Mouse (Mus musculus): ENCODE measurements around the gene Qsox1. TPM values are rescaled to one million over a fixed set of nuclear protein-coding genes. Genes with fewer than 3 reads are reported as not detected.
A peak's percentile ranks its signal among the peaks of the same experiment; 100 is the strongest.

Gene Qsox1
- polyA plus RNA-seq, 1 experiment from 2014 or later = 19.7 TPM

GRCm38 (mm10) chr1:155811995-155812580, 601 bp downstream of the Qsox1 start:
- ATAC-seq (ENCODE audit: insufficient read depth) (peak; percentile 17; the same call in 1 of the 2 replicates), DNase-seq (no peak)
- Histone ChIP-seq H3K4me3 (ENCODE audit: low read depth, low read length) (peak overlapping the region; percentile 79), H3K27me3 (ENCODE audit: insufficient read depth, low read length) (no peaks in the 10 kb centered on the region), H3K4me2 (peak overlapping the region; percentile 84), H3K27ac (ENCODE audit: low read depth) (peak overlapping the region; percentile 66), H3K9ac (peak overlapping the region; percentile 64), H3K4me1 (ENCODE audit: insufficient read depth) (peaks cover 17% of the 10 kb centered on the region), H3K36me3 (ENCODE audit: insufficient read depth) (no peaks in the 10 kb centered on the region), H3K9me3 (ENCODE audit: low read depth, low read length) (no peaks in the 10 kb centered on the region)
- TF ChIP-seq CTCF (IDR thresholded peaks at IDR 0.05; ENCODE audit: low read depth) = no peak
- 3% methylated on average over 22 of the region's 22 CpGs for WGBS

GRCm38 (mm10) chr1:155810616-155811015, 2.1 kb downstream of the Qsox1 start:
- Histone ChIP-seq H3K4me2 (peak overlapping the region; percentile 84), H3K27ac (ENCODE audit: low read depth) (peak overlapping the region; percentile 61)

DNA sequence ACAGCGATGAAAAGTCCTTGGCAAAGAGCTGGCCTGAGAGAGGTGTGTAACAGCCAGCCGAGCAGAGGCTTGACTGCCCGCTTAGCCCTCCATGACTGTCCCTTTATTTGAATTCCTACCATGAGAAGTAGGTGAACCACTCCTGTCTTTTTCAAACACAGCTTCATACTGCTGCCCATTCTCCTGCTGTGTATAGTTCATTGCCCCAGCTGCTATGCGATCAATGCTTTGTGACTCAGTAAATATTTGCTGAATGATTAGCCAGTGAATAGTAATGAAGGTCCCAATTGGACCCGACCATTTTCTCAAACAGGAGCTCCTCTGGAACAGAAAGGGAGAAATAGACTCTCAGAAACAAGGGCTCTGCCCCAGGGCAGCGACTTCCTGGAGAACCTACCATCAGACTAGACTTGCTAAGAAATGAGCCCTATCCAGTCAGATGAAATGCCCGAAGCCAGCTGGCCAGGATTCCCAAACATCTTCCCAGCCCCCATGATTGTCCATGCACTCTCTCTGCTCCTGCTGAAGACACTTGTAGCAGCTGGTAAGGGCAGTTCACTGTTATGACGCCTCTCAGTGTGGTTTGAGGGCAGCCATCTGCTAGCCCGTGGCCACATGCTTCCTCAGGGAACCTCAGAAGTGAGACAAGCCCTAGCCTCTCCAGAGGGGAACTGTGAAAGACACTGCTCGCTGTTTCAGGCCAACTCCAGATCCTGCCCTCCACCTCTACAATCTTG, 2.8 kb downstream of the Qsox1 start:
- H3K27ac ChIP-seq (ENCODE audit: low read depth) = peak overlapping the region; percentile 61
- peaks cover 5% of the 10 kb centered on the region; the same call in 1 of the 2 replicates for H3K36me3 ChIP-seq (ENCODE audit: insufficient read depth)
- ATAC-seq (ENCODE audit: insufficient read depth) = peak; percentile 87
- H3K9me3 ChIP-seq (ENCODE audit: low read depth, low read length) = no peaks in the 10 kb centered on the region
- 32% methylated on average over 10 of the region's 10 CpGs for WGBS
- peaks cover 17% of the 10 kb centered on the region for H3K4me1 ChIP-seq (ENCODE audit: insufficient read depth)
- no peaks in the 10 kb centered on the region for H3K27me3 ChIP-seq (ENCODE audit: insufficient read depth, low read length)
- H3K9ac ChIP-seq = no peak overlapping the region
- H3K4me3 ChIP-seq (ENCODE audit: low read depth, low read length) = no peak overlapping the region
- H3K4me2 ChIP-seq = peak overlapping the region; percentile 84
- DNase-seq = peak; percentile 91
- no peak for TF ChIP-seq CTCF (IDR thresholded peaks at IDR 0.05; ENCODE audit: low read depth)

More at GRCm38 (mm10) chr1:155810616-155811015, 2.1 kb downstream of the Qsox1 start:
- Histone ChIP-seq H3K9me3 (ENCODE audit: low read depth, low read length) (no peaks in the 10 kb centered on the region), H3K9ac (no peak overlapping the region), H3K27me3 (ENCODE audit: insufficient read depth, low read length) (no peaks in the 10 kb centered on the region), H3K36me3 (ENCODE audit: insufficient read depth) (peaks cover 5% of the 10 kb centered on the region; the same call in 1 of the 2 replicates), H3K4me3 (ENCODE audit: low read depth, low read length) (peak overlapping the region; percentile 79; the same call in 1 of the 2 replicates), H3K4me1 (ENCODE audit: insufficient read depth) (peaks cover 17% of the 10 kb centered on the region)
- 29% methylated on average over 7 of the region's 7 CpGs for WGBS
- no peak for TF ChIP-seq CTCF (IDR thresholded peaks at IDR 0.05; ENCODE audit: low read depth)
- peak; percentile 44 for DNase-seq
- peak; percentile 9; the same call in 1 of the 2 replicates for ATAC-seq (ENCODE audit: insufficient read depth)

GRCm38 (mm10) chr1:155808261-155808660, 4.4 kb downstream of the Qsox1 start:
- Histone ChIP-seq H3K4me1 (ENCODE audit: insufficient read depth) (peaks cover 17% of the 10 kb centered on the region), H3K9ac (no peak overlapping the region), H3K27ac (ENCODE audit: low read depth) (no peak overlapping the region), H3K36me3 (ENCODE audit: insufficient read depth) (peaks cover 10% of the 10 kb centered on the region), H3K4me2 (no peak overlapping the region), H3K27me3 (ENCODE audit: insufficient read depth, low read length) (no peaks in the 10 kb centered on the region), H3K9me3 (ENCODE audit: low read depth, low read length) (no peaks in the 10 kb centered on the region), H3K4me3 (ENCODE audit: low read depth, low read length) (no peak overlapping the region)
- no peak for TF ChIP-seq CTCF (IDR thresholded peaks at IDR 0.05; ENCODE audit: low read depth)
- ATAC-seq (ENCODE audit: insufficient read depth) (no peak), DNase-seq (no peak)
- WGBS = 96% methylated on average over 4 of the region's 4 CpGs

GRCm38 (mm10) chr1:155805607-155806006, 7.1 kb downstream of the Qsox1 start:
- ATAC-seq (ENCODE audit: insufficient read depth) = no peak
- TF ChIP-seq CTCF (IDR thresholded peaks at IDR 0.05; ENCODE audit: low read depth) = no peak
- DNase-seq = no peak

DNA sequence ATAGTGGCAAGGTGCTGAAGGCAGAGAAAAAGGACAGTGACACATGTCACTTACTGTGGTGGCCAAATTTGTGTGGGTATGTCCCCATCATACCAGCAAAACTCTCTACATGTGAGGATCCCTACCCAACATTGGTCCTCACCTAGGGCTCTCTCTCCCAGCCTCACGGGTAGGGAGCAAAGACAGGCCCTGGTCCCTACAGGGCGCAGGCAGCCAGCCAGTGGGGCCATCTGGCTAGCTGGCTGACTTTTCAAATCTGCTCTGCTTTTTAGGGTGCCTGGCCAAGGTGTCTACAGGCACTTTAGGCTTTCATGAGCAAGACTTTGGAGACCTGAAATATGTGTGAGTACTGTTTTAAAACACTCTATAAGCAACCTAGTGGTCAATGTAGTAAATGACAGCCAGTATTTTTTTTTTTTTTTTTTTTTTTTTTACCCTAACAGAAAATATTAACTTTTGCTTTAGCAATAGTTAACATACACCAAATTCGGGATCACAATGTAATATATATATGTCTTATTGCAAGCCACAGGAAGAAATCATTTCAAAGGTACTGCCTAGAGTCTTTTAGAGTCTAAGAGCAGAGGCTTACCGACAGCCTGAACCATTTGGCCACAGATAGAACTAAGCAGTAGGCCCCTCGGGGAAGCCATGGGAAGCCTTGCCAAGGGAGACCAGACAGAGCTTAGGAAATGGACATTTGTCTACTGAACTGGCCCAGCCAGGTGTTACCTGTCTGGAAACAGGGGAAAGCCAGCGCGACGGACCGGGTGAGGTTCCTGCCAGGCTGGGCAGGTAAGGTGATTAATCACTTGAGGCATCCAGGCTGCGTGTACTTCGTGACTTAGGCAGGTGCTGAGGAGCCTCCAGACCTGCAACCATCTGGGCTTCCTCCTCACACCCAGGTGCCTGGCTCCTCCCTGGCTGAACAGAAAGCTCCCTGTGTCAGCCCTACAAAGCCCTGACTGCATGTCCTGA, 11.4 kb downstream of the Qsox1 start:
- Histone ChIP-seq H3K4me3 (ENCODE audit: low read depth, low read length) (no peak overlapping the region), H3K9me3 (ENCODE audit: low read depth, low read length) (no peaks in the 10 kb centered on the region), H3K27me3 (ENCODE audit: insufficient read depth, low read length) (no peaks in the 10 kb centered on the region), H3K9ac (no peak overlapping the region), H3K4me1 (ENCODE audit: insufficient read depth) (peaks cover 3% of the 10 kb centered on the region; the same call in 1 of the 2 replicates), H3K36me3 (ENCODE audit: insufficient read depth) (peaks cover 27% of the 10 kb centered on the region), H3K4me2 (no peak overlapping the region), H3K27ac (ENCODE audit: low read depth) (no peak overlapping the region)
- WGBS = 71% methylated on average over 11 of the region's 11 CpGs
- ATAC-seq (ENCODE audit: insufficient read depth) (no peak), DNase-seq (no peak)
- peak; percentile 6; the same call in 1 of the 2 replicates for TF ChIP-seq CTCF (IDR thresholded peaks at IDR 0.05; ENCODE audit: low read depth)

More at GRCm38 (mm10) chr1:155805607-155806006, 7.1 kb downstream of the Qsox1 start:
- Histone ChIP-seq H3K9me3 (ENCODE audit: low read depth, low read length) (no peaks in the 10 kb centered on the region), H3K4me3 (ENCODE audit: low read depth, low read length) (no peak overlapping the region), H3K27me3 (ENCODE audit: insufficient read depth, low read length) (no peaks in the 10 kb centered on the region), H3K4me1 (ENCODE audit: insufficient read depth) (peaks cover 8% of the 10 kb centered on the region; the same call in 1 of the 2 replicates), H3K4me2 (no peak overlapping the region), H3K9ac (no peak overlapping the region), H3K27ac (ENCODE audit: low read depth) (no peak overlapping the region), H3K36me3 (ENCODE audit: insufficient read depth) (peaks cover 23% of the 10 kb centered on the region)
- WGBS = 90% methylated on average over 9 of the region's 9 CpGs

Measured in lung, embryonic 14.5 days (tissue).